Mouse (Mus musculus) ES-E14 (cell line): ENCODE data around the gene Ddah2. TPM values are rescaled to one million over a fixed set of nuclear protein-coding genes. Genes with fewer than 3 reads are reported as not detected.
A peak's percentile ranks its signal among the peaks of the same experiment; 100 is the strongest.

Experiments
- DNase-seq: peaks from one replicate; pipeline ENCODE4 v3.0.0-alpha.2; 2013; ENCODE audit warnings: low read depth, low spot score
- H3K27ac ChIP-seq: 2 replicates; pipeline ENCODE4 v1.5.1; 2012; ENCODE audit warnings: low read depth, mild to moderate bottlenecking, low read length, moderate library complexity, mixed read lengths; ENCODE audit not compliant: poor library complexity, insufficient read depth, severe bottlenecking
- H3K36me3 ChIP-seq: 2 replicates; pipeline ENCODE4 v1.6.1; 2012; ENCODE audit warnings: mild to moderate bottlenecking, low read length, moderate library complexity, mixed read lengths; ENCODE audit not compliant: control insufficient read depth, poor library complexity, insufficient read depth, severe bottlenecking
- H3K4me1 ChIP-seq, 2 experiments: fragments of 150-350 bp in 1 of 2; sonication (generic) in 1 of 2; 2 replicates each; pipeline ENCODE4 v1.6.1; 2012; ENCODE audit warnings: low read length in 2 of 2, mild to moderate bottlenecking in 1 of 2, mixed read lengths in 1 of 2; ENCODE audit not compliant: control insufficient read depth in 2 of 2, insufficient read depth in 2 of 2, poor library complexity in 1 of 2
- H3K4me3 ChIP-seq, 2 experiments: fragments of 150-350 bp in 1 of 2; sonication (generic) in 1 of 2; 2 replicates each; pipeline ENCODE4 v1.5.1; 2012; ENCODE audit warnings: low read length in 2 of 2, low read depth in 1 of 2, mild to moderate bottlenecking in 1 of 2, mixed read lengths in 1 of 2; ENCODE audit not compliant: insufficient read depth in 1 of 2, poor library complexity in 1 of 2, severe bottlenecking in 1 of 2
- H3K9ac ChIP-seq: 2 replicates; pipeline ENCODE4 v1.6.1; 2012; ENCODE audit warnings: low read depth, mild to moderate bottlenecking, low read length, mixed read lengths; ENCODE audit not compliant: poor library complexity, insufficient read depth, severe bottlenecking
- H3K9me3 ChIP-seq: fragments of 150-350 bp; sonication (generic); 2 replicates; pipeline ENCODE4 v1.6.1; 2012; ENCODE audit warnings: low read depth, mild to moderate bottlenecking, low read length; ENCODE audit not compliant: control insufficient read depth, insufficient read depth
- CHD2 ChIP-seq: IDR thresholded peaks from 2 replicates; pipeline ENCODE4 v1.6.1; 2014; ENCODE audit warnings: mild to moderate bottlenecking, low read depth, low read length, inconsistent platforms
- HCFC1 ChIP-seq: IDR thresholded peaks from 2 replicates; pipeline ENCODE4 v1.6.1; 2012; ENCODE audit warnings: low read length, inconsistent platforms, borderline replicate concordance; ENCODE audit not compliant: insufficient read depth
- MAFK ChIP-seq: IDR thresholded peaks from 2 replicates; pipeline ENCODE4 v1.6.1; 2014; ENCODE audit warnings: mild to moderate bottlenecking, low read depth, low read length, inconsistent platforms; ENCODE audit not compliant: insufficient read depth
- ZC3H11A ChIP-seq: IDR thresholded peaks from 2 replicates; pipeline ENCODE4 v1.6.1; 2012; ENCODE audit warnings: low read depth, mild to moderate bottlenecking, inconsistent platforms, low read length, borderline replicate concordance
- ZNF384 ChIP-seq: IDR thresholded peaks from 2 replicates; pipeline ENCODE4 v1.6.1; 2012; ENCODE audit warnings: low read depth, low read length, inconsistent platforms
- in situ Hi-C, 2 experiments: fragments of 600-800 bp; cut with MboI; formaldehyde crosslinking; loops; one replicate each; pipeline ENCODE4 v1.15.1; 2025; ENCODE audit warnings: low sequenced_read_pairs in 2 of 2, inconsistent platforms in 1 of 2; ENCODE audit not compliant: unreplicated experiment in 2 of 2
- total RNA-seq: library from RNA; depleted of rRNA; stranded (reverse); fragments of 300-350 nt; gene quantifications from 2 replicates; pipeline ENCODE4 v1.2.3, GENCODE M21; 2012

The Ddah2 gene
- total RNA-seq, 1 experiment = 45.0 TPM

- TF ChIP-seq ZC3H11A = no peak
- TF ChIP-seq HCFC1 = 0 out of 2 replicates have a peak, but pooled peaks have one; percentile 28
- 0 out of 2 replicates have a peak, but pooled peaks have one; percentile 49 for TF ChIP-seq ZNF384
- H3K4me3 ChIP-seq = peak within 1 kb of the TSS; percentile 52 to 54
- peaks cover 15 to 17% of the 10 kb centered on the region in 2 experiments for H3K4me1 ChIP-seq
- no peaks in the 10 kb centered on the region for H3K36me3 ChIP-seq
- in situ Hi-C loops = no loop called here
- H3K9me3 ChIP-seq = no peaks in the 10 kb centered on the region
- H3K9ac ChIP-seq = peak within 1 kb of the TSS; percentile 61
- peak; percentile 43 for DNase-seq
- H3K27ac ChIP-seq = peak within 1 kb of the TSS; percentile 90
Observed at GRCm38 (mm10) chr17:35076507-35077176, 17.8 kb downstream of the Ddah2 start, which contains the start of gene Ly6g6e. Gene Ly6g6e (plus strand): TSS chr17:35076902.

DNA sequence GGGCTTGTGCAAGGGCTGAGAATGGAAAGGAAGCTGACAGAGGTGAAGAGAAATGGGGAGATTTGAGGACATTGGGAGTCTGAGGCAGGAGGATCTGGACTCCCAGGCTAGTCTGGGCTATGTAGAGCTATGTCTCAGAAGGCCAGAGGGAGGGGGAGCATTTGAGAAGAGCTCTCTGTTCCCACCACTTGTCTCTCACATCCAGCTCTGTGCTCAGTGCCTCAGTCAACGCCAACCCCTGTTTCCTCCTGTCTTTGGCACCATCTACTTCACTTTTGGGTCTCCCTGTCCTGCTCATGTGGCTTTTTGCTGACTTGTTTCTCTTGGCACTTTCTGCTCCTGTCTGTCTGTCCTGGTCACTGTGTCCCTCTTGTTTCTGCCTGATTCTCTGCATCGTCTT, 18.4 kb downstream of the Ddah2 start:
- peak overlapping the region; percentile 18; the same call in 1 of the 2 replicates for H3K9ac ChIP-seq
- in situ Hi-C loops = no loop called here
- H3K9me3 ChIP-seq = no peaks in the 10 kb centered on the region
- H3K27ac ChIP-seq = peak overlapping the region; percentile 90
- peak overlapping the region; percentile 52 to 54 for H3K4me3 ChIP-seq
- H3K36me3 ChIP-seq = no peaks in the 10 kb centered on the region
- DNase-seq = no peak
- peaks cover 11 to 17% of the 10 kb centered on the region in 2 experiments for H3K4me1 ChIP-seq
- TF ChIP-seq ZC3H11A (no peak), MAFK (no peak), HCFC1 (no peak), CHD2 (no peak), ZNF384 (no peak)

- TF ChIP-seq CHD2 (no peak), MAFK (no peak), ZNF384 (no peak), ZC3H11A (no peak), HCFC1 (no peak)
- peaks cover 11 to 17% of the 10 kb centered on the region in 2 experiments for H3K4me1 ChIP-seq
- H3K4me3 ChIP-seq = peak within 1 kb of the TSS; percentile 52 to 54
- peak within 1 kb of the TSS; percentile 61 for H3K9ac ChIP-seq
- no peaks in the 10 kb centered on the region for H3K9me3 ChIP-seq
- no peaks in the 10 kb centered on the region for H3K36me3 ChIP-seq
- no peak for DNase-seq
- in situ Hi-C loops = no loop called here
- peak within 1 kb of the TSS; percentile 90 for H3K27ac ChIP-seq
Observed at GRCm38 (mm10) chr17:35077786-35078233, 19.0 kb downstream of the Ddah2 start, which contains the start of gene Ly6g6d. Gene Ly6g6d (minus strand): TSS chr17:35078065.

DNA sequence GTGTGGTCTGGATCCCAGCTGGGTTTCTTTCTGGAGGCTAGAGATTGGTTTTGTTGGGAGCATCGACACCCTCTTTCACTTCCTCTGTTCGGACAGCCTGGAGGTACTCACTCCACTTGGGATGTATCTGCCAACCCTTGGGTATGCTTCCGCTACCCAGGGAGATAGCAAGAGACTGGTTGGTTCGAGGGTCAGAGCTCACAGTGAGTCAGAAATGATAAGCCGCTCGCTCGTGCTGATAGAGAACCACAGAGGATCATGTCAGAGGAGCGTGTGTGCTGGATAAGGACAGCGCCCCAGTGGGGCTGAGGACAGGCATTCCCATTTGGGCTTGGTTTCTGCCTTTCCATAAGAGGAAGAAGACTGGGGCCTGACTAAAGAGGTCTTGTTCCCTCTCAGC, 20.9 kb downstream of the Ddah2 start:
- Histone ChIP-seq H3K9me3 (no peaks in the 10 kb centered on the region), H3K4me1 (peaks cover 11 to 15% of the 10 kb centered on the region in 2 experiments), H3K9ac (no peak overlapping the region), H3K27ac (no peak overlapping the region), H3K4me3 (no peak overlapping the region), H3K36me3 (no peaks in the 10 kb centered on the region)
- TF ChIP-seq HCFC1 (no peak), CHD2 (no peak), MAFK (no peak), ZNF384 (no peak), ZC3H11A (no peak)
- in situ Hi-C loops = no loop called here
- DNase-seq = no peak
